Mouse (Mus musculus): Measurements from ENCODE around the gene Mcmbp.

GRCm38 (mm10) chr7:128731585-128731984 lies 8.7 kb downstream of the Mcmbp start:
- TF ChIP-seq CTCF (IDR thresholded peaks at IDR 0.05; ENCODE audit: control insufficient read depth, insufficient read depth, insufficient replicate concordance, low read depth, low read length), result no peak
- TF ChIP-seq POLR2A (IDR thresholded peaks at IDR 0.05; ENCODE audit: control insufficient read depth, low read depth, low read length), result no peak
